Mouse (Mus musculus): ENCODE results near the gene Mink1. TPM values are rescaled to one million over a fixed set of nuclear protein-coding genes. Genes with fewer than 3 reads are reported as not detected.

Gene Mink1
- polyA plus RNA-seq, 1 experiment from 2014 or later, result 19.9 TPM

GRCm38 (mm10) chr11:70577201-70577600 lies 14.5 kb downstream of the Mink1 start:
- Histone ChIP-seq H3K9me3 (ENCODE audit: control insufficient read depth, low read length) (no peaks in the 10 kb centered on the region), H3K27ac (ENCODE audit: low read depth) (no peak overlapping the region), H3K4me3 (ENCODE audit: low read depth, low read length) (no peak overlapping the region), H3K36me3 (ENCODE audit: control insufficient read depth, insufficient read depth, low read length) (0 out of 2 replicates have a peak, but pooled peaks cover 3% of the 10 kb centered on the region), H3K27me3 (replicated peaks; ENCODE audit: control insufficient read depth, insufficient read depth, low read length) (no peaks in the 10 kb centered on the region), H3K4me2 (ENCODE audit: low read length) (no peak overlapping the region), H3K4me1 (replicated peaks; ENCODE audit: control insufficient read depth, insufficient read depth, low read length) (peaks cover 45% of the 10 kb centered on the region), H3K9ac (ENCODE audit: low read length) (no peak overlapping the region)
- WGBS, result 73% methylated on average over 3 of the region's 3 CpGs
- ATAC-seq (replicated peaks; ENCODE audit: low FRiP score, low TSS enrichment, low read depth), result no peak
- DNase-seq (ENCODE audit: low spot score), result no peak

- 86% methylated on average over 6 of the region's 6 CpGs for WGBS
- no peak overlapping the region for H3K27ac ChIP-seq (ENCODE audit: low read depth)
- no peak for ATAC-seq (replicated peaks; ENCODE audit: low FRiP score, low TSS enrichment, low read depth)
- H3K4me3 ChIP-seq (ENCODE audit: low read depth, low read length), result no peak overlapping the region
- H3K4me2 ChIP-seq (ENCODE audit: low read length), result no peak overlapping the region
- no peak for DNase-seq (ENCODE audit: low spot score)
- H3K27me3 ChIP-seq (replicated peaks; ENCODE audit: control insufficient read depth, insufficient read depth, low read length), result no peaks in the 10 kb centered on the region
- H3K9me3 ChIP-seq (ENCODE audit: control insufficient read depth, low read length), result no peaks in the 10 kb centered on the region
- 0 out of 2 replicates have a peak, but pooled peaks cover 3% of the 10 kb centered on the region for H3K36me3 ChIP-seq (ENCODE audit: control insufficient read depth, insufficient read depth, low read length)
- H3K4me1 ChIP-seq (replicated peaks; ENCODE audit: control insufficient read depth, insufficient read depth, low read length), result peaks cover 57% of the 10 kb centered on the region
- H3K9ac ChIP-seq (ENCODE audit: low read length), result no peak overlapping the region
Observed at GRCm38 (mm10) chr11:70578962-70579361, 16.3 kb downstream of the Mink1 start.

GRCm38 (mm10) chr11:70579710-70580357 lies 17.2 kb downstream of the Mink1 start:
- no peaks in the 10 kb centered on the region for H3K27me3 ChIP-seq (replicated peaks; ENCODE audit: control insufficient read depth, insufficient read depth, low read length)
- H3K4me3 ChIP-seq (ENCODE audit: low read depth, low read length), result no peak overlapping the region
- peaks cover 62% of the 10 kb centered on the region for H3K4me1 ChIP-seq (replicated peaks; ENCODE audit: control insufficient read depth, insufficient read depth, low read length)
- no peaks in the 10 kb centered on the region for H3K9me3 ChIP-seq (ENCODE audit: control insufficient read depth, low read length)
- H3K27ac ChIP-seq (ENCODE audit: low read depth), result peak overlapping the region; percentile 51; the same call in 1 of the 2 replicates
- H3K9ac ChIP-seq (ENCODE audit: low read length), result no peak overlapping the region; the same call in 1 of the 2 replicates
- 77% methylated on average over 9 of the region's 9 CpGs for WGBS
- H3K4me2 ChIP-seq (ENCODE audit: low read length), result no peak overlapping the region
- no peak for DNase-seq (ENCODE audit: low spot score)
- ATAC-seq (replicated peaks; ENCODE audit: low FRiP score, low TSS enrichment, low read depth), result no peak
- H3K36me3 ChIP-seq (ENCODE audit: control insufficient read depth, insufficient read depth, low read length), result 0 out of 2 replicates have a peak, but pooled peaks cover 3% of the 10 kb centered on the region

- no peaks in the 10 kb centered on the region for H3K9me3 ChIP-seq (ENCODE audit: control insufficient read depth, low read length)
- ATAC-seq (replicated peaks; ENCODE audit: low FRiP score, low TSS enrichment, low read depth) (no peak), DNase-seq (ENCODE audit: low spot score) (no peak)
- H3K27me3 ChIP-seq (replicated peaks; ENCODE audit: control insufficient read depth, insufficient read depth, low read length), result no peaks in the 10 kb centered on the region
- H3K36me3 ChIP-seq (ENCODE audit: control insufficient read depth, insufficient read depth, low read length), result no peaks in the 10 kb centered on the region
- WGBS, result 32% methylated on average over 5 of the region's 5 CpGs
- no peak overlapping the region for H3K4me2 ChIP-seq (ENCODE audit: low read length)
- no peak overlapping the region for H3K4me3 ChIP-seq (ENCODE audit: low read depth, low read length)
- no peak overlapping the region; the same call in 1 of the 2 replicates for H3K9ac ChIP-seq (ENCODE audit: low read length)
- H3K27ac ChIP-seq (ENCODE audit: low read depth), result peak overlapping the region; percentile 51; the same call in 1 of the 2 replicates
- H3K4me1 ChIP-seq (replicated peaks; ENCODE audit: control insufficient read depth, insufficient read depth, low read length), result peaks cover 67% of the 10 kb centered on the region
Observed at GRCm38 (mm10) chr11:70580358-70580720, 17.7 kb downstream of the Mink1 start.

- Histone ChIP-seq H3K36me3 (ENCODE audit: control insufficient read depth, insufficient read depth, low read length) (no peaks in the 10 kb centered on the region), H3K27me3 (replicated peaks; ENCODE audit: control insufficient read depth, insufficient read depth, low read length) (no peaks in the 10 kb centered on the region), H3K4me3 (ENCODE audit: low read depth, low read length) (no peak overlapping the region), H3K4me1 (replicated peaks; ENCODE audit: control insufficient read depth, insufficient read depth, low read length) (peaks cover 72% of the 10 kb centered on the region), H3K9me3 (ENCODE audit: control insufficient read depth, low read length) (no peaks in the 10 kb centered on the region), H3K9ac (ENCODE audit: low read length) (no peak overlapping the region), H3K27ac (ENCODE audit: low read depth) (no peak overlapping the region), H3K4me2 (ENCODE audit: low read length) (no peak overlapping the region)
- no peak for ATAC-seq (replicated peaks; ENCODE audit: low FRiP score, low TSS enrichment, low read depth)
- WGBS, result 78% methylated on average over 3 of the region's 3 CpGs
- no peak for DNase-seq (ENCODE audit: low spot score)
Observed at GRCm38 (mm10) chr11:70580921-70581320, 18.2 kb downstream of the Mink1 start.

GRCm38 (mm10) chr11:70582196-70582595 lies 19.5 kb downstream of the Mink1 start:
- H3K4me1 ChIP-seq (replicated peaks; ENCODE audit: control insufficient read depth, insufficient read depth, low read length), result peaks cover 68% of the 10 kb centered on the region
- H3K27ac ChIP-seq (ENCODE audit: low read depth), result peak overlapping the region; percentile 57; the same call in 1 of the 2 replicates
- no peak for ATAC-seq (replicated peaks; ENCODE audit: low FRiP score, low TSS enrichment, low read depth)

GRCm38 (mm10) chr11:70583022-70583714 lies 20.5 kb downstream of the Mink1 start:
- Histone ChIP-seq H3K9me3 (ENCODE audit: control insufficient read depth, low read length) (no peaks in the 10 kb centered on the region), H3K4me2 (ENCODE audit: low read length) (no peak overlapping the region), H3K36me3 (ENCODE audit: control insufficient read depth, insufficient read depth, low read length) (no peaks in the 10 kb centered on the region), H3K9ac (ENCODE audit: low read length) (no peak overlapping the region), H3K4me1 (replicated peaks; ENCODE audit: control insufficient read depth, insufficient read depth, low read length) (peaks cover 59% of the 10 kb centered on the region), H3K27ac (ENCODE audit: low read depth) (peak overlapping the region; percentile 67), H3K27me3 (replicated peaks; ENCODE audit: control insufficient read depth, insufficient read depth, low read length) (no peaks in the 10 kb centered on the region), H3K4me3 (ENCODE audit: low read depth, low read length) (no peak overlapping the region)
- no peak for ATAC-seq (replicated peaks; ENCODE audit: low FRiP score, low TSS enrichment, low read depth)
- 36% methylated on average over 6 of the region's 6 CpGs for WGBS
- DNase-seq (ENCODE audit: low spot score), result no peak

More at GRCm38 (mm10) chr11:70582196-70582595, 19.5 kb downstream of the Mink1 start:
- no peaks in the 10 kb centered on the region for H3K9me3 ChIP-seq (ENCODE audit: control insufficient read depth, low read length)
- H3K4me2 ChIP-seq (ENCODE audit: low read length), result no peak overlapping the region
- no peak for DNase-seq (ENCODE audit: low spot score)
- H3K4me3 ChIP-seq (ENCODE audit: low read depth, low read length), result no peak overlapping the region
- WGBS, result 57% methylated on average over 3 of the region's 3 CpGs
- H3K9ac ChIP-seq (ENCODE audit: low read length), result no peak overlapping the region
- H3K36me3 ChIP-seq (ENCODE audit: control insufficient read depth, insufficient read depth, low read length), result no peaks in the 10 kb centered on the region
- no peaks in the 10 kb centered on the region for H3K27me3 ChIP-seq (replicated peaks; ENCODE audit: control insufficient read depth, insufficient read depth, low read length)

- Histone ChIP-seq H3K36me3 (ENCODE audit: control insufficient read depth, insufficient read depth, low read length) (no peaks in the 10 kb centered on the region), H3K4me3 (ENCODE audit: low read depth, low read length) (no peak overlapping the region), H3K27ac (ENCODE audit: low read depth) (peak overlapping the region; percentile 67), H3K4me1 (replicated peaks; ENCODE audit: control insufficient read depth, insufficient read depth, low read length) (peaks cover 53% of the 10 kb centered on the region), H3K27me3 (replicated peaks; ENCODE audit: control insufficient read depth, insufficient read depth, low read length) (no peaks in the 10 kb centered on the region), H3K9me3 (ENCODE audit: control insufficient read depth, low read length) (no peaks in the 10 kb centered on the region), H3K4me2 (ENCODE audit: low read length) (no peak overlapping the region), H3K9ac (ENCODE audit: low read length) (no peak overlapping the region)
- WGBS, result 76% methylated on average over 7 of the region's 7 CpGs
- DNase-seq (ENCODE audit: low spot score) (no peak), ATAC-seq (replicated peaks; ENCODE audit: low FRiP score, low TSS enrichment, low read depth) (no peak)
Observed at GRCm38 (mm10) chr11:70583775-70584174, 21.1 kb downstream of the Mink1 start.

All from intestine, embryonic 14.5 days (tissue).